Mouse (Mus musculus): ENCODE measurements at regions not wholly inside any gene's neighbourhood (a gene's known extent, or its start where the extent isn't known, plus 50 kb on each side); places are given as distances from the start of the nearest gene placed in this dataset.

DNA sequence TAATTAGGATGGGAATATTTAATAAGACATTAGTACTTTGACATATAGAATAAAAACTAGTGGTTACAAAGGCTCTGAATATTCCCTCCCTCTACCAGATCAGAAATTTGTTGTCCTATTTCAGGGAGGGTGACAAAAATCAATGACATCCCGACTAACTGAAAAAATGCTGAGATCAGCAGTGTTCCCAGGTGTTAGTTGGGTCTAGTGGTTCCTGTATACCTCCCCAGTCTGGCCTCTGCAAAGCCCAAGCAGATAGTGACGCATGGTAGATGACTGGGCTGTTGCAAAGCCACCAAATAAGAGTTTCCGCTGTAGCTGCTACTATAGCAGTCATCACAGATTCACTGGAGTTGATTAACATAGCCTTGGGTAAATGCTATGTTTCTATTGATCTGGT is 59.9 kb upstream of the Gm4791 start:
- DNase-seq (ENCODE audit: low spot score in 2 of 2): no peak

DNA sequence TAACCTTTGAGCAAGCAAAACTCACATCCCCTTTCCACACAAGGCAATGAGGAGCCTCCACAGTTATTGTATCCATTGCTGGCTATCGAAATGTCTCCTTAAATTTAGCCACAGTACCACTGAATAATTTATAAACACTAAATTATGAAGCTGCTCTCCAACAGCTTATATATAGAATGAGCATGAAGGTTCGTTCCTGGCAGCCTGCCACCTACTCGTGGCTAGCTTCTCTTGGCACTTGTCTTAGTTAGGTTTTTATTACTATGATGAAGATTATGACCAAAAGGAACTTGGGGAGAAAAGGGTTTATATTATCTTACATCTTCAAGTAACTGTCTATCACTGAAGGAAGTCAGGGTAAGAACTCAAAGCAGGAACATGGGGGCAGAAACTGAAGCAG is 72.9 kb upstream of the Gm4791 start:
- DNase-seq (ENCODE audit: low spot score in 2 of 2): no peak

- DNase-seq (ENCODE audit: low spot score in 2 of 2): no peak
Measured at GRCm38 (mm10) chr9:46920081-46920480, 78.5 kb upstream of the Gm4791 start.

- no peak for DNase-seq (ENCODE audit: low spot score in 2 of 2)
Measured at GRCm38 (mm10) chr9:46913238-46913637, 85.3 kb upstream of the Gm4791 start.

DNA sequence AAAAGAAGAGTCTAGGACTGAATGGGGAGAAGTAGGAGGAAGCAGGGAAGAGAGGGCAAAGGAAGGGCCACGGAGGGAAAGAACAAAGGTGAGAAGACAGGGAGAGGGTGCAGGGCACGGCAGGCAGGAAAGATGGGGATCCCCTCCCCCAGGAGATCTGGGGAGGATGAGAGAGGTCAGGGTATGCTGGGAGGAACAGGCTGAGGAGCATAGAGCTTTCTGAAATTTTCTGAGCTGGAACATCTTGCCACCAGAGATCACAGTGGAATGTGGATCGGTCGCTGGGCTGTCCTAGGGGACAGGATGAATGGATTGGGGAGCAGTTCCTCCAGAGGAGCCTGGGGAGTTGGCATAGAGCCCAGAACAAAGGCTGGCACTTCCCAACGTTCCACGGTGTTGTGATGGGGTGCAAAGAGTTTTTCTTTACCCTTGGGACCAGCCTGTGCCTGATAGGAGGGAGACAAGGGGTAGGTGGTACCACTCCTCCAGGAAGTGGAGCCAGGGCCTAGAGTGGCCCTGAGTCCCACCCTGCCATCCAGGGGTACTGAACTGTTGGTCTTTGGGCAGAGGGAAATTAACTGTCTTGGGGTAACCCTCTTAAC is 89.0 kb upstream of the Gm4791 start:
- no peak for DNase-seq (ENCODE audit: low spot score in 2 of 2)

- DNase-seq (ENCODE audit: low spot score in 2 of 2): no peak
Measured at GRCm38 (mm10) chr9:46905081-46905480, 93.5 kb upstream of the Gm4791 start.

DNA sequence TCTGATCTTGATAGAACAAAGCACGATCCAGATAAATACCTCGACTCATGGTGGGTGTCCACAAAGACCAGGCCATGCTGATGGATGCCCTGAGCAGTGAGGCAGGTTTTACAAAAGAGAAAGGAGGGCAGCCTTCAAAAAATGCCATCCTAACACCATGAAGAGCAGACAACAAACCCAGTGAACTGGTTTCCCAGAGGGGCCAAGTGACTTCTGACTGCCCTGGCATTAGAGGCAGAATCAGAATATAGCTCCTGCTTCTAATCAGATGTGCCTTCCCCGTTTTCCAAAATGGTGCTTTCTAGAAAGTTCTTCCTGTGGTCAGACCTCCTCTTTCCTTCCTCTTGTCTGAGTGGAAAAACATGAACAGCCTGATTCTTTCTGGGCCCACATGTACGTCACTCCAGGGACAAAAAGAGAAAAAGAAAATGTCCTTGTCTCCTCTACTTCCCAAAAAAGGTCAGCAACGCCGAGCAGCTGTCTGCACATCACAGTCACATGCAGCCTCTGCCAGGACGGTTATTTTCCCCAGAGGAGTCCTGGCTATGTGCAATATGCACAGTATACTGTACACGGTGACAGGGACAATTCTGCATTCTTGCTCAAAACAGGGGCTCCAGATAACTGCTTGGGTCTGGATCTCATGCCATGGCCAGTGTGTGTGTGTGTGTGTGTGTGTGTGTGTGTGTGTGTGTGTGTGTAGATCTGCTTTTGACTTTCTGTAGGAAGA is 94.9 kb upstream of the Gm4791 start:
- DNase-seq (ENCODE audit: low spot score in 2 of 2): no peak

DNA sequence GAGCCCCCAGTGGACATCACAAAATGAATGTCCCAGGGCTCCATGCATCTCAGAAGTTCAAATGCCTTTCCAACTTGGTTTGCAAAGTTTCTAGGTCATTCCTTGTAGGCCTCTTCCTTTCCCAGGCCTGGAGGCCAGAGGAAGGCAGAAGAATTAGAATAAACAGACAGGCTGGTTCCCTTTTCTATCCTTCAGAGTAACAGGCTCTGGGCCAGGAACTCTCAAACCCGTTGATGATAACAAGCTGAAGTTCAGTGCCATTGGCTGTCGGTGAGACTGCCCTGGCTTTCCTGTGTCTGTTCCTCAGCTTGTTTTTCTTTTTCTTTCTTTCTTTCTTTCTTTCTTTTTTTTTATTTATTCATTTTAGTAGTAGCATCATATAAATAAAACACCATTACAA is 99.3 kb upstream of the Gm4791 start:
- no peak for DNase-seq (ENCODE audit: low spot score in 2 of 2)

DNA sequence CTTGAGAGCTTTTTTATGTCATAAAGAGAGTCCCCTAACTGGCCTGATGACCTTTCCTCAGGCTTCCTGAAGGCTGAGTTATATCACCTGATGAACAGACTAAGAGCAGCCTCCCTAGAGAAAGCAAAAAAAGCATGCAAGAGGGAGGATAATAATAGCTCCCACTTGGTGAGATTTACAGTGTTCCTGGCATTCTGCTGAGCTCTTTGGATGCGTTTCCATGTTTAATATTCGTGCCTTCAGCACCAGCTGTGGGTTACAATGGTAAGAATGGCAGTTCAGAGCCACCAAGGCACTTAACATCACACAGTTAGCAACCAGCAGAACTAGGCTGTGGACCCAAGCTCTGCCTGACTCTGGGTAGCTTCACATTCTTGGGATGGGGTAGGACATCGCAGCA is 100.4 kb upstream of the Gm4791 start:
- no peak for DNase-seq (ENCODE audit: low spot score in 2 of 2)

- no peak for DNase-seq (ENCODE audit: low spot score in 2 of 2)
Measured at GRCm38 (mm10) chr9:46891829-46892228, 106.7 kb upstream of the Gm4791 start.

- no peak for DNase-seq (ENCODE audit: low spot score in 2 of 2)
Measured at GRCm38 (mm10) chr9:46889933-46890662, 108.4 kb upstream of the Gm4791 start.

DNA sequence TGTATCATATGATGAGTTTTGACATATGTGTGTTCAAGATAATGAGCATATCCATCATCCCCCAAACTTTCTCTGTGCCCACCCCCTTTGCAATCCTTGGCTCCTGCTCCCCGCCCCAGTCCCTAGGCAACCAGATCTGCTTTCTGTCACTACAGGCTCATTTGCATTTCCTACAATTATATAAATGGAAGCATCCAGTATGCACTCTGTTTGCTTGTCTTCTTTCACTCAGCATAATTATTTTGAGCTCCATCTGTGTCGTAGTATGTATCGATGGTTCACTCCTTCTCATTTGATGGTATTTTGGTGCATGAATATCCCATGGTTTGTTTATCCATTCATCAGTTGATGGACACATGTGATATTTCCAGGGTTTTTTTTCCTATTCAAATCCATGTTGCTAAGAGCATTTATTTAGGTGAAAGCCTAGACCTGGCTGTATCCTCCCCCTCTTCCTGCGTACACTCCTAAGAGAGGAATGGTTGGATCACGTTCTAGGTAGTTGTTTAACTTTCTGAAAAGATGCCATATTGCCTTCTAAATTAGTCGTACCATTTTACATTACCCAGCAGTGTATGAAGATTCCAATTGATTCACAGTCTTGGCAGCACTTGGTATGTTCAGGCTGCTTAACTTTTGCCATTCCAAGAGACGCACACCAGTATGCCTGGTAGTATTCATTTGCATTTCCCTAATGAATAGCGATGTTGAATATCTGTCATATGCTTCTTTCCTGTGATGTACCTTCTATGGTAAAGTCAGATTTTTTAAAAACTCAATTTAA is 127.1 kb upstream of the Gm4791 start:
- DNase-seq (ENCODE audit: low spot score in 2 of 2): no peak

GRCm38 (mm10) chr9:46863934-46864333 is 134.6 kb upstream of the Gm4791 start:
- DNase-seq (ENCODE audit: low spot score in 2 of 2): no peak

GRCm38 (mm10) chr9:46851753-46852152 is 146.8 kb upstream of the Gm4791 start:
- DNase-seq (ENCODE audit: low spot score in 2 of 2): no peak

DNA sequence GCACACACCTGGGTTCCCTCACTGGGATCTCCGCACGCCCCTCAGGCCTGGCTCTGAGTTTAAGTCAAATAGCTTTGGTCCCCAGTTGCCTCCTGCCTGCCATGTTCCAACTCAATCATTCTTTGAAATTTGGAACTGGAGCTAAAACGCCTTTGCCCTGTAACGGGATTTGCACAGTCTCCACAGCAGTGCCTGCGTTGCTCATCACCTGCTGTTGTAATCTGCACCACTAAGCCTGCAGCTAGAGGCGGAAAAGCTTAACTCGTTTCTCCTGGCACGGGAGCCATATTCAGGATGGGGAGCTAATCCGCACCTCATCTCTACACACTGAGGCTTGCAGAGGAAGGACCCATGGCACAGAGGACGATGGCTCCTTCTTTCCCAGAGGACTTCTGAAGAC is 147.2 kb upstream of the Gm4791 start:
- no peak for DNase-seq (ENCODE audit: low spot score in 2 of 2)

GRCm38 (mm10) chr9:46845276-46845675 is 153.3 kb upstream of the Gm4791 start:
- DNase-seq (ENCODE audit: low spot score in 2 of 2): no peak

- DNase-seq (ENCODE audit: low spot score in 2 of 2): no peak
Measured at GRCm38 (mm10) chr9:46843781-46844180, 154.8 kb upstream of the Gm4791 start.

- DNase-seq (ENCODE audit: low spot score in 2 of 2): no peak
Measured at GRCm38 (mm10) chr9:46841571-46841970, 157.0 kb upstream of the Gm4791 start.

DNA sequence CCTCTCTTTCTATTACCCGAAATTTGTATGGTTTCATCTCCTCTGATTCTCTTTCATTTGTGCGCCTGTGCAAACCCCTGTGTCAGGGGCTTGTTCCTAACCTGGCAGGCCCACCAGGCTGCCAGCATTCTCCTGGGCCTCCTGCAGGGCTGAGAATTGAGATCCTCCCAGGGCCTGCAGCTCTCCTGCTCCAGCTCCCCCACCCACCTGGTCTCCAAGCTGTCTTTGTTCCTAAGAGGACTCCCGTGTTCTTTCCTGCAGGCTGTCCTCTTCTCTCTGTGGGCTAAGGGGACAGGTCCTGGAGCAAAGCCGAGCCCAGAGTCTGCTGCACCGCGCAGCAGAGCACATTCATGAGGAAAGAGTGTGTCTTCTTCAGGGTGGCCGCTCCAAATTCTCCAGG is 163.3 kb upstream of the Gm4791 start:
- no peak for DNase-seq (ENCODE audit: low spot score in 2 of 2)

DNA sequence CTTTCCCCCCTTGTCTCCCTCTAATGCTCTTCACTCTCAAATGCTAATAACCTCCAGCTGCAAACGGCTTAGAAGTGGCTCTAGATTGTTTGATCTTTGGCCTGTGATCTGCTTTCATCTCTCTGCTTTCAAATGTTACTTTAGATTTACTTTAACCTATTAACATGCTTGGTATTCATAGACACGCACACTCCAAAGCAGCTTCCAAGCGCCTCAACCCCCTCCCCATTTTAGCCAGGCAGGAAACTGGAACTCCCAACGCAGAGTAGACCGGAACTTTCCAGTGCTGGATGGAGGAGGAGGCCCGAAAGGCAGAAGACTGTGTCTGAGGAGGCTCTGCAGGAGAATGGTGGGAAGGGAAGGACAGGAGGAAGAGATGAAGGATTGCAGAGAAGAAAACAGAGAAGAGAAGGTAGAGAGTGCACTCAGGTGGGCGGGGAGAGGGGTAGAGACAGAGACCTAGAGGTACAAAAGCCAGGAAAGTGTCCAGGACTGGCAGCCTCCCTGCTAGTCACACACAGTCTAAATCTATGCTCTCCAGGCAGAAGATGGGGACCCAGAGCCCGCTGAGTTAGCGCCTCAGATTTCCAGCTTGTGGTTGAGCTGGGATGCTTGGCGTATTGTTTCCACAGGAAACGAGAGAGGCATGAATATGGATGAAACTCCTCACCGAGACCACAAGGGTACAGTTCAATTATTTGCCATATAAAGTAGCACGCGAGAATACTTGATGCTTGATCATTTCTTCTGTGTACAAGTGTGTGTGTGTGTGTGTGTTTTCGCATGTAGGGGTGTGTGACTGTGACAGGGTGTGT is 167.6 kb upstream of the Gm4791 start:
- DNase-seq (ENCODE audit: low spot score in 2 of 2): no peak

- no peak for DNase-seq (ENCODE audit: low spot score in 2 of 2)
Measured at GRCm38 (mm10) chr9:46830316-46830715, 168.2 kb upstream of the Gm4791 start.

All from gastrocnemius, postnatal 4 days (tissue).